In genomic region chr1:187448173-187448572, GRCm38 (mm10) we compare ENCODE assay signal across 8 mouse cellular contexts.
DNase-seq lines count a peak whose midpoint lies in the region; ATAC-seq and TF ChIP-seq lines count a peak whose summit lies in the region.

No protein-coding gene starts in this region.

- H3K36me3 ChIP-seq in spleen, adult 2 months (ENCODE audit: control insufficient read depth, insufficient read depth, low read length), result no peaks in the 10 kb centered on the region
- no peaks in the 10 kb centered on the region for H3K36me3 ChIP-seq in limb, embryonic 10.5 days
- H3K36me3 ChIP-seq in myocyte (ENCODE audit: control insufficient read depth, insufficient read depth), result no peaks in the 10 kb centered on the region

- DNase-seq in spleen, adult 2 months (ENCODE audit: low read depth in 1 of 2, low spot score in 2 of 2), result no peak
- DNase-seq in spleen, adult 12 weeks (ENCODE audit: low spot score), result no peak
- DNase-seq in gastrocnemius, postnatal 36 days, result peak; percentile 11 to 29
- DNase-seq in kidney, adult 9 months, result peak; percentile 84
- DNase-seq in limb, embryonic 10.5 days (ENCODE audit: low spot score), result peak; percentile 75
- DNase-seq in testis, postnatal 10 days (ENCODE audit: low spot score), result peak; percentile 73

- no peak overlapping the region for H3ac ChIP-seq in myocyte (ENCODE audit: control insufficient read depth, insufficient read length)

- intact Hi-C loops in gastrocnemius, postnatal 36 days (cut with DNase I), result no loop called here

- no peaks in the 10 kb centered on the region for H3K9me3 ChIP-seq in limb, embryonic 10.5 days (replicated peaks)

- H3K4me1 ChIP-seq in spleen, adult 2 months (ENCODE audit: control insufficient read depth, insufficient read depth, insufficient read length), result no peaks in the 10 kb centered on the region
- H3K4me1 ChIP-seq in limb, embryonic 10.5 days, result peaks cover 16% of the 10 kb centered on the region

- peak; percentile 6; the same call in 1 of the 2 replicates for TF ChIP-seq CTCF in spleen, adult 2 months (IDR thresholded peaks at IDR 0.05; ENCODE audit: extremely low read depth, insufficient read depth, insufficient read length, insufficient replicate concordance)

- H3K79me2 ChIP-seq in myocyte (ENCODE audit: control insufficient read depth, insufficient read depth), result no peaks in the 10 kb centered on the region

- ATAC-seq in common myeloid progenitor, adult 5-6 weeks (replicated peaks; ENCODE audit: low read depth, poor library complexity, severe bottlenecking), result peak; percentile 75

- H3K27ac ChIP-seq in spleen, adult 2 months (ENCODE audit: insufficient read depth, low read length), result no peak overlapping the region
- H3K27ac ChIP-seq in limb, embryonic 10.5 days, result no peak overlapping the region

- WGBS in spleen, adult 2 months, result 30% methylated on average over 6 of the region's 6 CpGs
- WGBS in limb, embryonic 10.5 days, result 14% methylated on average over 6 of the region's 6 CpGs

- no peak overlapping the region for H3K4me3 ChIP-seq in spleen, adult 2 months (ENCODE audit: extremely low read depth, insufficient read depth, insufficient read length)
- H3K4me3 ChIP-seq in limb, embryonic 10.5 days, result no peak overlapping the region
- H3K4me3 ChIP-seq in myocyte, result no peak overlapping the region

- H3K27me3 ChIP-seq in spleen, adult 2 months (ENCODE audit: control insufficient read depth, insufficient read depth, low read length), result no peaks in the 10 kb centered on the region
- 0 out of 2 replicates have a peak, but pooled peaks cover 6% of the 10 kb centered on the region for H3K27me3 ChIP-seq in limb, embryonic 10.5 days (ENCODE audit: low read depth, poor library complexity, severe bottlenecking)
- H3K27me3 ChIP-seq in myocyte (ENCODE audit: control insufficient read depth, insufficient read depth, insufficient read length), result no peaks in the 10 kb centered on the region

- H3K4me2 ChIP-seq in myocyte (ENCODE audit: low read depth), result no peak overlapping the region

- no peak for TF ChIP-seq POLR2A in spleen, adult 2 months (IDR thresholded peaks at IDR 0.05; ENCODE audit: low read depth, low read length)
- TF ChIP-seq POLR2A in myocyte (IDR thresholded peaks at IDR 0.05; ENCODE audit: insufficient read length, low read depth), result no peak

TF ChIP-seq in myocyte, 11 proteins besides CTCF, POLR2A, EP300 and RAD21:
- TF ChIP-seq MYOD1 (IDR thresholded peaks at IDR 0.05; ENCODE audit: control insufficient read depth in 1 of 3, insufficient read length in 2 of 3, low read depth in 2 of 3) (peak in 1 of 3 experiments; percentile 13), E2F4 (IDR thresholded peaks at IDR 0.05; ENCODE audit: insufficient read depth) (no peak), MYOG (IDR thresholded peaks at IDR 0.05; ENCODE audit: control insufficient read depth in 1 of 3, insufficient read depth in 1 of 3, insufficient read length in 2 of 3, low read depth in 2 of 3) (peak in 2 of 3 experiments; percentile 13 to 15)

Comparison
In these comparisons a context has a peak if more than half of its experiments do, and no peak if none do; other contexts are left out.
1. DNase-seq: peak in gastrocnemius, postnatal 36 days (2 of 2), kidney, adult 9 months (single experiment), limb, embryonic 10.5 days (single experiment) and testis, postnatal 10 days (single experiment); none in spleen, adult 2 months (0 of 2) and spleen, adult 12 weeks (single experiment).